Mouse (Mus musculus) spleen, embryonic (tissue): ENCODE data around the gene Ptbp2.

Experiments used
- CTCF ChIA-PET: fragments of 350-600 bp; sonication (Branson Sonifier 250); formaldehyde crosslinking; loops from one replicate; lab custom pipeline; 2022; lab: Charles Lee

Ptbp2 gene

GRCm38 (mm10) chr3:119701467-119701866 lies 82.8 kb downstream of the Ptbp2 start:
- CTCF ChIA-PET: no interaction called here

- CTCF ChIA-PET: no interaction called here
Observed at GRCm38 (mm10) chr3:119684741-119685140, 99.5 kb downstream of the Ptbp2 start.
